Mouse (Mus musculus): ENCODE data around the gene Gm9376.

DNA sequence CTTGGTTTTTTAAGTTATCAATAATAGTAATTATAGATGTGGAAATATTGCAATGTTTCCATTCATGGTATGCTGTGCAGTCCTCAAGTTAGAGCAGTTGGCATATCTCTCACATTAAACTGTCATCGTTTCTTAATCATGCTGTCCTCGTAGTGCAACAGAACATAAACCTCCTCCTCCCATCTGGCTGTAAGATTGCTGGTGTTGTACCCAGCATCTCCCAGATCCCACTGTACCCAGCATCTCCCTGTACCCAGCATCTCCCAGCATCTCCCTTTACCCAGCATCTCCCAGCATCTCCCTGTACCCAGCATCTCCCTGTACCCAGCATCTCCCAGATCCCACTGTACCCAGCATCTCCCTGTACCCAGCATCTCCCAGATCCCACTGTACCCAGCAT, 19.3 kb downstream of the Gm9376 start:
- no peak for TF ChIP-seq CTCF (IDR thresholded peaks at IDR 0.05; ENCODE audit: low read depth)
- no peak for TF ChIP-seq EP300 (IDR thresholded peaks at IDR 0.05; ENCODE audit: low read depth)

All from liver, embryonic 14.5 days (tissue).